In genomic region chr13:104789663-104790062, GRCm38 (mm10) we compare ENCODE assay signal across 8 mouse cellular contexts. TPM values are rescaled to one million over a fixed set of nuclear protein-coding genes. Genes with fewer than 3 reads are reported as not detected.
DNase-seq lines count a peak whose midpoint lies in the region; ATAC-seq lines count a peak whose summit lies in the region.

No protein-coding gene starts in this region.

- H3K4me3 ChIP-seq in liver, embryonic 11.5 days (ENCODE audit: low read depth, low read length), result no peak overlapping the region
- no peak overlapping the region for H3K4me3 ChIP-seq in liver, embryonic 12.5 days

- peak; percentile 19 for DNase-seq in adrenal gland, postnatal 10 days
- DNase-seq in adrenal gland, postnatal 4 days (ENCODE audit: low spot score in 2 of 2), result no peak
- no peak for DNase-seq in liver, embryonic 11.5 days (ENCODE audit: low spot score)
- DNase-seq in cerebellum, adult 11-12 months, result peak; percentile 15
- peak; percentile 16 to 51 for DNase-seq in heart, postnatal 14 days
- DNase-seq in lung, postnatal 25 days (ENCODE audit: low spot score), result peak; percentile 55
- peak; percentile 32 for DNase-seq in thymus, postnatal 14 days

- no peak overlapping the region for H3K27ac ChIP-seq in liver, embryonic 11.5 days (ENCODE audit: low read depth, low read length)
- no peak overlapping the region for H3K27ac ChIP-seq in liver, embryonic 12.5 days

- WGBS in liver, embryonic 11.5 days, result 23% methylated on average over 2 of the region's 2 CpGs
- 12% methylated on average over 2 of the region's 2 CpGs for WGBS in liver, embryonic 12.5 days (ENCODE audit: insufficient replicate concordance)

- no peaks in the 10 kb centered on the region for H3K9me3 ChIP-seq in liver, embryonic 11.5 days (ENCODE audit: control insufficient read depth, low read length)
- H3K9me3 ChIP-seq in liver, embryonic 12.5 days (replicated peaks), result no peaks in the 10 kb centered on the region

- intact Hi-C loops in heart, postnatal 14 days (cut with DNase I), result loop anchor here (1.0 to 5.0 kb wide), 2 partner anchors 107 to 504 kb away; no protein-coding TSS in a partner anchor

- no peak overlapping the region for H3K9ac ChIP-seq in liver, embryonic 11.5 days (ENCODE audit: low read depth, low read length)
- H3K9ac ChIP-seq in liver, embryonic 12.5 days, result no peak overlapping the region

- H3K36me3 ChIP-seq in liver, embryonic 11.5 days (ENCODE audit: control insufficient read depth, insufficient read depth, low read length), result no peaks in the 10 kb centered on the region; the same call in 1 of the 2 replicates
- H3K36me3 ChIP-seq in liver, embryonic 12.5 days, result peaks cover 11% of the 10 kb centered on the region; the same call in 1 of the 2 replicates

- ATAC-seq in liver, embryonic 11.5 days (replicated peaks; ENCODE audit: low FRiP score), result 0 out of 2 replicates have a peak, but pooled peaks have one; percentile 23
- ATAC-seq in liver, embryonic 12.5 days, result no peak

- H3K27me3 ChIP-seq in liver, embryonic 11.5 days (replicated peaks; ENCODE audit: control insufficient read depth, insufficient read depth, low read length), result no peaks in the 10 kb centered on the region
- H3K27me3 ChIP-seq in liver, embryonic 12.5 days (replicated peaks), result no peaks in the 10 kb centered on the region

- H3K4me1 ChIP-seq in liver, embryonic 11.5 days (replicated peaks; ENCODE audit: control insufficient read depth, insufficient read depth, low read length), result no peaks in the 10 kb centered on the region
- no peaks in the 10 kb centered on the region for H3K4me1 ChIP-seq in liver, embryonic 12.5 days

- no peak overlapping the region for H3K4me2 ChIP-seq in liver, embryonic 11.5 days
- H3K4me2 ChIP-seq in liver, embryonic 12.5 days, result no peak overlapping the region

RNA-seq across cellular contexts. Expression of gene Srek1ip1, which starts 2.6 kb away (rescaled TPM):
- 10 to 100 TPM; 22.8 to 24.1 TPM for total RNA-seq in adrenal gland, postnatal 10 days (2021)
- total RNA-seq in adrenal gland, postnatal 4 days (2021), result 10 to 100 TPM; 23.2 to 25.3 TPM
- 15.9 and 17.3 TPM in 2 replicates for polyA plus RNA-seq in liver, embryonic 11.5 days (2014; fragmentation: Nextera tagmentation; extraction: Ambion mirVana)
- polyA plus RNA-seq in liver, embryonic 12.5 days (2016; fragmentation: Nextera tagmentation; extraction: Ambion mirVana), result 10.7 and 10.9 TPM in 2 replicates
- 10 to 100 TPM; 20.0 to 21.9 TPM for total RNA-seq in heart, postnatal 14 days (2021)

RNA-seq across cellular contexts. Expression of gene Cwc27, which starts 27.3 kb away (rescaled TPM):
- 10 to 100 TPM; 14.8 to 15.3 TPM for total RNA-seq in adrenal gland, postnatal 10 days (2021)
- 10 to 100 TPM; 22.7 to 24.1 TPM for total RNA-seq in adrenal gland, postnatal 4 days (2021)
- polyA plus RNA-seq in liver, embryonic 11.5 days (2014; fragmentation: Nextera tagmentation; extraction: Ambion mirVana), result 20.8 and 21.7 TPM in 2 replicates
- polyA plus RNA-seq in liver, embryonic 12.5 days (2016; fragmentation: Nextera tagmentation; extraction: Ambion mirVana), result 14.8 and 18.2 TPM in 2 replicates
- total RNA-seq in heart, postnatal 14 days (2021), result 10 to 100 TPM; 17.1 to 17.3 TPM

Comparison
In these comparisons a context has a peak if more than half of its experiments do, and no peak if none do; other contexts are left out.
1. DNase-seq: peak in adrenal gland, postnatal 10 days (single experiment), cerebellum, adult 11-12 months (single experiment), heart, postnatal 14 days (2 of 2), lung, postnatal 25 days (single experiment) and thymus, postnatal 14 days (single experiment); none in adrenal gland, postnatal 4 days (0 of 2) and liver, embryonic 11.5 days (single experiment).